Mouse (Mus musculus): ENCODE data around the gene Adprh. TPM values are rescaled to one million over a fixed set of nuclear protein-coding genes. Genes with fewer than 3 reads are reported as not detected.

Gene Adprh
- polyA plus RNA-seq, 1 experiment from 2014 or later = 105 TPM

DNA sequence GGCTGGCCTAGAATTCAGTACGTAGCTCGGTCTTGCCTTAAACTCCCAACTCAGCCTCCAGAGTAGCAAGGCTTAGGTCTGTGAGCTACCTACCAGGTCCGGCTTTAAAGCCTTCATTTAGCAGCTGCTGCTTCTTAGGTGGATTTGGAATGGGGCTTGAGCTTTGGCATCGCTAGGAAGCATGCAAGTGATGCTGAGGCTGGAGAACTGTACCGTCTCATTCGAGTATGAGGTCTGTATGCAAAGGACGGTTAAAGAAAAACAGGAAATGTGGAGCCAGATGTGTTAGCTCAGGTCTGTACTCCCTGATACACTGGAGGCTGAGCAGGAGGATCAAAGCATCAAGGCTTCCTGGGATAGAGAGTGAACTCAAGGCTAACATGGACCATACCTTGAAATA, 9.7 kb upstream of the Adprh start:
- Histone ChIP-seq H3K4me2 (replicated peaks) (no peak overlapping the region), H3K4me1 (no peaks in the 10 kb centered on the region), H3K9ac (no peak overlapping the region), H3K4me3 (replicated peaks) (no peak overlapping the region), H3K27me3 (no peaks in the 10 kb centered on the region), H3K36me3 (no peaks in the 10 kb centered on the region), H3K9me3 (replicated peaks) (no peaks in the 10 kb centered on the region), H3K27ac (replicated peaks) (no peak overlapping the region)
- ATAC-seq (ENCODE audit: insufficient number of reproducible peaks, low FRiP score, low TSS enrichment, low read depth) = no peak
- WGBS = 77% methylated on average over 7 of the region's 7 CpGs

DNA sequence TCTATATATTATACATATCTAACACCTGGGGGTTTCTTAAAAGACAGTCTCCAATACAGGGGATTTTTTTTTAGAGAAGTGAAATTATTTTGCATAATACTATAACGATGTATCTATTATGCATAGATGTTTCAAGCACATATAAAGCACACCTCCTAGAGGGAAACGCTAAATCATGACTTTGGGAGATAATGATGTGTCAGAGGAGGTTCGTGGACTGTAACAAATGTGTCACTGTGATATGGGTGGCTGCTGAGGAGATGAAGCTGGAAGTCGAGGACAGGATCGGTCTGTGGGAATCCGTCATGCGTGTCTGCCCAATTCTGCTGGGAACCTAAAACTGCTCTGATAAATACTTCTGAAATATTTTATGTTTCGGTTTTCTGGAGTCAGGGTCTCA, 9.2 kb upstream of the Adprh start:
- Histone ChIP-seq H3K9ac (no peak overlapping the region), H3K4me1 (no peaks in the 10 kb centered on the region), H3K27ac (replicated peaks) (no peak overlapping the region), H3K27me3 (no peaks in the 10 kb centered on the region), H3K4me3 (replicated peaks) (no peak overlapping the region), H3K9me3 (replicated peaks) (no peaks in the 10 kb centered on the region), H3K4me2 (replicated peaks) (no peak overlapping the region), H3K36me3 (no peaks in the 10 kb centered on the region)
- no peak for ATAC-seq (ENCODE audit: insufficient number of reproducible peaks, low FRiP score, low TSS enrichment, low read depth)
- WGBS = 79% methylated on average over 8 of the region's 8 CpGs

DNA sequence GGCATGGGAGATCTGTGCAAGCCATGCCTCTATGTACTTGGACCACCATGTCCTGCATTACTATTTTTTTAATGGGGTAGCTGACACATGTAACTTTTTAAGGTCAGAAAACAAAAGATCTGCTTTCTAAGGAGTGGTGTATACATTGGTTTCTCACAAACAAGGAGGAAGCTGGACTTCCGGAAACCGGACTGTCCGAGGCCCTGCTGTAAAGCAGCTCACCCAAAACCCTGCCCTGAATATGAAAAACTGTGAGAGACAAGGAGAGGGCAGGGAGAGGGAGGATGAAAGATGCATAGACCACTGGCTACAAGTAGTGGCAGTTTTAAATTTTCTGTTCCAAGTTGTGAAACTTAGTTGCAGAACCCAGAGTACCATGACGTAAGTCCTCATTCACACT, 7.5 kb upstream of the Adprh start:
- Histone ChIP-seq H3K4me2 (replicated peaks) (no peak overlapping the region), H3K27ac (replicated peaks) (no peak overlapping the region), H3K9ac (no peak overlapping the region), H3K4me3 (replicated peaks) (no peak overlapping the region), H3K4me1 (no peaks in the 10 kb centered on the region), H3K27me3 (no peaks in the 10 kb centered on the region), H3K36me3 (no peaks in the 10 kb centered on the region), H3K9me3 (replicated peaks) (no peaks in the 10 kb centered on the region)
- 85% methylated on average over 4 of the region's 4 CpGs for WGBS
- no peak for ATAC-seq (ENCODE audit: insufficient number of reproducible peaks, low FRiP score, low TSS enrichment, low read depth)

DNA sequence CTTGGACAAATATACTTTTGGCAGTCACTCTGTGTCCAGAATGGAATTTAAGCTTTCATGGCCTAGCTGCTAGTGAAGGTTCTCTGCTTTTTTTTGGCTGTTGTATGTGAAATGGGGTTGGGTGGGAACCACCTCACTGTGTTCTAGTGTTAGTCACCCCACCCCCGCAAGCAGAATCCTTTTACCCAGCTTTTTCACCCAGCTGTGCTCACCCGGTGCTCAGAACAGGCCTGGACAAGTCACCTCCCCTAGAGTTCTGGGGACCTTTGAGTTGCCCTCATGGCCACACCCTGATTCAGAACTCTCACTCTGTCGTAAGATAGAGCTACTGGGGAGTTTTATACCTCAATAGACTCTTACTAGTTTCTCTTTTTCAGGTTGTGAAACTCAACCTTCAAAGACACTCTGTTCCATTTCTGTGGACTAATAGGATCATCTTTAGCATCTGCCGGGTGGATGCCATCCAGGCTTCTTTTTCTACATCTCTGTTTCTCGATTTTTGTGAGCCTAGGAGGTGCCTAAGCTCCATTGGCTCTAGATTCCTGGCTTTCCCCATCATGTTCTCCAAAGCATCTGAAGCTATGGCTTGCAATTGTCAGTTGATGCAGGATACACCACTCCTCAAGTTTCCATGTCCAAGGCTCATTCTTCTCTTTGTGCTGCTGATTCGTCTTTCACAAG, 6.2 kb upstream of the Adprh start:
- Histone ChIP-seq H3K4me2 (replicated peaks) (no peak overlapping the region), H3K9me3 (replicated peaks) (no peaks in the 10 kb centered on the region), H3K27me3 (no peaks in the 10 kb centered on the region), H3K9ac (no peak overlapping the region), H3K4me1 (no peaks in the 10 kb centered on the region), H3K4me3 (replicated peaks) (no peak overlapping the region), H3K36me3 (no peaks in the 10 kb centered on the region), H3K27ac (replicated peaks) (no peak overlapping the region)
- 63% methylated on average over 6 of the region's 6 CpGs for WGBS
- no peak; the same call in 1 of the 2 replicates for ATAC-seq (ENCODE audit: insufficient number of reproducible peaks, low FRiP score, low TSS enrichment, low read depth)

DNA sequence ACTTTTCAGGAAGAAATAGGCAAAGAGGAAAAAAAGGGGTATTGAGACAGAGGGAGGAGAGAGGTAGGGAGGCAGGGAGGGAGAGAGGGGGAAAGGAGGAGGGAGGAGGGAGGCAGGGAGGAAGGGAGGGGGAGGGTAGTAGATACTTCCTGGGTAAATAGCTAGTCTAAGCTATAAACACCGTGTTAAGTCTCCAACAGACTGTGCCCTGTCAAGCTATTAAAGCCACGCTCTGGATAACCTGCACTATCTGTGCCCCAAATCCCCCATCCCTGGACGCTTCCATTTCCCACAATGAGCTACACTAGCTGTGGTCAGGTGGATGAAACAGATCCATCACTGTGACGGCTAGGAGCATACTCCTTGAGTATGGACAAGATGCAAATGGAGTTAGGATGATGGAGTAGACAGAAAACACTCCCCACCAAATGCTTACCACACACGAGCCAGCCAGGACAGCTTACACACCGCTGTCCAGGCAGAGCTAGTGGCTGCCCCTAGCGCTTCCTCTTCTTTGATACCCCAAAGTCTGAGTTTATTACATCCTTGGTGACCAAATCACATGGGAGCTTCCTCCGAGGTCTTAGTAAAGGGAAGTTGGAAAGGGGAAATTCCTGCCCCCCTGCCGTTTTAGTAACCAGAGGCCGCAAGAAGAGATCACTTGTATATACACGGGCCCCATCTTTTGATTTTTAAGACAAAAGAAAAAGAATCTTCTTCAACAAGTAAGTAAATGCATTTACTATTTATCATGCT, 4.5 kb upstream of the Adprh start:
- H3K9ac ChIP-seq = no peak overlapping the region
- no peak for ATAC-seq (ENCODE audit: insufficient number of reproducible peaks, low FRiP score, low TSS enrichment, low read depth)
- H3K4me2 ChIP-seq (replicated peaks) = no peak overlapping the region
- no peaks in the 10 kb centered on the region for H3K36me3 ChIP-seq
- 0 out of 2 replicates have a peak, but pooled peaks cover 4% of the 10 kb centered on the region for H3K4me1 ChIP-seq
- no peaks in the 10 kb centered on the region for H3K9me3 ChIP-seq (replicated peaks)
- no peaks in the 10 kb centered on the region for H3K27me3 ChIP-seq
- 58% methylated on average over 11 of the region's 11 CpGs for WGBS
- no peak overlapping the region for H3K27ac ChIP-seq (replicated peaks)
- H3K4me3 ChIP-seq (replicated peaks) = no peak overlapping the region

DNA sequence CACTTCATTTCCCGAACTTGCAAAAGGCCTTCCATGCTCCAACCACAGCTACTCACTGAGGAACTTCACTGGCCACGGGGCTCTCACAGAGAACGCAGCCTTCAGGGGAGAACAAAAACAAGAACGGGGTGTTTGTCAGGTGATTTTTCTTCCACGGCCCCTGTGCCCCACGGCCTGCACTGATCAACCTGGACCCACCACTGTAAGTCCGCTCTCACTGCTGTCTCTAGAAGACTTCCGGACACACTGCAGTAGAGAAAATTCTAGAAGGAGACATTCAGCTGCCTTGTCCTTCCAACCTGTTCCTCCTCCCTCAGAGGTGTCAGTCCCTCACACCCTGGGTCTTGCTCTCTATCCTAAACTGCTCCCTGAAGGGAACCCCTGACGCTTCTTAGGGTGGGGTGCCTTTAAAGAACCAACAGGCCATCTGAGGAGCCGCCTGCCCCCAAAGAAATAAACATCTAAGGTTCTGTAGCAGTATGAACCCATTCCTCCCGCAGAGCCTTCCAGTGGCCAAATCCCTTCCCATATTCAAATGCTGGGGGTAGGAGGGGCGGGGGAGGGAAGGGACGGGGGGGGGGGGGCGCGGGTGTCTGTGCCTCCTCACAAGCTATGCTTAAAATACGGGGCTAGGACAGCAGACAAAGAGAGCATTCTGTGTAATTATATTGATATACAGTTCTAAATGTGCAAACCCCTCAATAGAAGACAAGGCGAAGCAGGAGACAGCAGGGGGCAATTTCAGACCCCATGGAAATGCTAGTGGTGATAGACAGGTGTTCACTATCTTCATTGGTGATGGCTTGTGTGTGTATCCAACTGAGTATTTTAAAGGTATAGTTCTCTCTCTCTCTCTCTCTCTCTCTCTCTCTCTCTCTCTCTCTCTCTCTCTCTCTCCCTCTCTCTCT, 3.3 kb upstream of the Adprh start, which contains the start of gene Cd80:
Gene Cd80 (plus strand): TSS at position 51 of the 908 bp plus-strand sequence.
- H3K4me3 ChIP-seq (replicated peaks) = no peak within 1 kb of the TSS
- WGBS = 68% methylated on average over 17 of the region's 17 CpGs
- no peak within 1 kb of the TSS for H3K9ac ChIP-seq
- H3K27me3 ChIP-seq = no peaks in the 10 kb centered on the region
- no peaks in the 10 kb centered on the region for H3K9me3 ChIP-seq (replicated peaks)
- 0 out of 2 replicates have a peak, but pooled peaks cover under 1% of the 10 kb centered on the region for H3K36me3 ChIP-seq
- H3K4me2 ChIP-seq (replicated peaks) = no peak within 1 kb of the TSS
- peaks cover 15% of the 10 kb centered on the region for H3K4me1 ChIP-seq
- no peak for ATAC-seq (ENCODE audit: insufficient number of reproducible peaks, low FRiP score, low TSS enrichment, low read depth)
- no peak within 1 kb of the TSS for H3K27ac ChIP-seq (replicated peaks)

DNA sequence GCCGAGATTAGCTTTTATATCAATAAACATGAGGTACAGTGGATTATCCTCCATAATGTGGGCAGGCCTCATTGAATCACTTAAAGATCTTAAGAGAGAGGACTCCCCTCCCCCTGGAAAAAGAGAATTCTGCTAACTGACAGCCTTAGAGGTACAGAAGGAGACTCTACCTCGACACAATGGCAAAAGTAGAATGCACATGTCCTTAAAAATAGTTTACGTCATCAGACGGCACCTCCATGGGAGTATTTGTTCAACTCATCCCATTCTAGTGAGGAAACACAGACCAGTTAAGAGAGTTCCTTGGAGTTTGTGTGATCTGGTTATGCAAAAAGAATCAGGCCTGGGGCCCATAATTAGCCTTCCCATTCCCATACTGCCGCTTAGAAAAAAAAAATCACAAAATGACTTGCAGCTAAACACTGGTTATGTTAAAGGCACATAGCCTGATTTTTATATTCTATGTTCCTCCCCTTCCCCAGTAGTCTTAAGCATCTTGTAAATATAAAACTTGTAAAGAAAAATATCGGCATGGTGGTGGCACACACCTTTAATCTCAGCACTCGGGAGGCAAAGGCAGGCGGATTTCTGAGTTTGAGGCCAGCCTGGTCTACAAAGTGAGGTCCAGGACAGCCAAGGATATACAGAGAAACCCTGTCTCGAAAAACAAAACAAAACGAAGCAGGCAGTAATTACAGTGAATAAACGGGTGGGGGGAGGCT, 2.2 kb upstream of the Adprh start:
- H3K9me3 ChIP-seq (replicated peaks) = no peaks in the 10 kb centered on the region
- no peak overlapping the region for H3K9ac ChIP-seq
- H3K27ac ChIP-seq (replicated peaks) = no peak overlapping the region
- H3K4me2 ChIP-seq (replicated peaks) = no peak overlapping the region
- no peak overlapping the region for H3K4me3 ChIP-seq (replicated peaks)
- 65% methylated on average over 11 of the region's 11 CpGs for WGBS
- no peaks in the 10 kb centered on the region for H3K27me3 ChIP-seq
- peaks cover 21% of the 10 kb centered on the region for H3K4me1 ChIP-seq
- 0 out of 2 replicates have a peak, but pooled peaks cover 10% of the 10 kb centered on the region for H3K36me3 ChIP-seq
- ATAC-seq (ENCODE audit: insufficient number of reproducible peaks, low FRiP score, low TSS enrichment, low read depth) = no peak

DNA sequence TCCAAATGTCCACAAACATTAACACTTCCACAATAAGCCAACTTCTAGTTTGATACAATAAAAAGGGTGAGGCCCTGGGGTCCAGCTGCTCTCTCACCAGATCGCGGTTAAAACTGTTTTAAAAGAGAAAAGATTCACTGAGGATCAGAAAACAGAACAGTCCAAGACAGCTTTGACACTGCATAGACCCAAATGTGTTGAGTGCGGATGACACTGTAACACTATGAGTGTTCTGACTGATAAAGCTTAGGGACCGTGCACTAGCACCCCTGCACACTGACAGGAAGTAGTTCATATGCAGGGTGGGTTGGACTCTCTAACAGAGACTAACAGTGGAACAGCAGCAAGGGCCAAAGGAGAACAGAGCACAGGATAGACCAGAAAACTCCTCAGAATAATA, 1.4 kb upstream of the Adprh start:
- Histone ChIP-seq H3K9me3 (replicated peaks) (no peaks in the 10 kb centered on the region), H3K27me3 (no peaks in the 10 kb centered on the region), H3K4me3 (replicated peaks) (no peak overlapping the region), H3K4me1 (peaks cover 23% of the 10 kb centered on the region), H3K4me2 (replicated peaks) (no peak overlapping the region), H3K9ac (no peak overlapping the region), H3K36me3 (0 out of 2 replicates have a peak, but pooled peaks cover 13% of the 10 kb centered on the region), H3K27ac (replicated peaks) (no peak overlapping the region)
- no peak for ATAC-seq (ENCODE audit: insufficient number of reproducible peaks, low FRiP score, low TSS enrichment, low read depth)
- 87% methylated on average over 4 of the region's 4 CpGs for WGBS

DNA sequence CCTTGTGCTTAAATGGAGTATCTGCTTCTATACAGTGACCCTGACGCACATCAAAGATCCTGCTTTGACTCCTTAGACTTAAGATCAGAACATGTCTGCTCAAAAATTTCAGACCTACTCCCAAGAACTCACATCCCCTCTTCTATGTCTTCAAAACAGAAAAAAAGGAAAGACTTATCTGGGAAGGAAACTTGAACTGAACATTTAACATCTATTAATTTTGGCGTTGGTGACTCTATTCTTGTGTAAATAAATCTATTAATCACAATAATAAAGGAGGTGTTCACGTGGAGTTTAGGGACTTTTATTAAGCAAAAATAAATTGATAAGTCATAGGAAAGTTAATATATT, 675 bp upstream of the Adprh start:
- ATAC-seq (ENCODE audit: insufficient number of reproducible peaks, low FRiP score, low TSS enrichment, low read depth) = no peak
- 27% methylated on average over 3 of the region's 3 CpGs for WGBS
- peak overlapping the region; percentile 96 for H3K27ac ChIP-seq (replicated peaks)

DNA sequence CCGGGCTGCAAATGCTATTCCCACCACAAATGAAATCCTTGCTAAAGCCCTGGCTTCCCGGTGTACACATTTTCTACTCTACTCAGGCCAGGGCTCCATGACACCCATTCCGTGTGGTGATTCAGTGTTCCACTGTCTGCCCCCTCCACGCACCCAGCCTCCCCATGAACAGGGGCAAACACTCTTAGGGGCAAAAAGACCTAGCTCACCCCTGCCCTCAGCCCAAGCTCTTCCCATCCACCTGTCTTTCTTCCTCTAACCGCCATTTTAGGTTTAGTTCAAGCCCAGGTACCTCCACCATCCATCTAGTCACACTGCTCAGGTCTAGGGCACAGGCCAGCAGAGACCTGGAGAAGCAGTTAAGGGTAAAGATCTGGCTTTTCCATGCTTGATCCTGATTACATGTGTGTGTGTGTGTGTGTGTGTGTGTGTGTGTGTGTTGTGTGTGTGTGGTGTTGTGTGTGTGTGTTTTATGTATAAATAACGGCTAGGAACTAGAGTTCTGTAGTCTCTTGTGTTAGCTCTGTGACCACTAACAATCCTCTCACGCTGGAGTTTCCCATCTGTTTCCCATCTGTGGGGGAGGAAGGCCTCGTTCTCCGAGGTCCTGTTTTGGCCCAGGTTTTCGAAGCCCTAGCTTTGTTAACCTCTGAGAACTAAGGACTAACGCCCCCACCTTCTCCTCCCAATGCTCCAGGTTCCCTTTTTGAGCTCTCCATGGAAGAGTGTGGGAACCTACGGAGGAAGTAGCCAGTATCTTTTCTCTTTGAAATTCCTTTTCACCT, 890 bp downstream of the Adprh start:
- Histone ChIP-seq H3K27ac (replicated peaks) (peak overlapping the region; percentile 96), H3K4me2 (replicated peaks) (peak overlapping the region; percentile 65), H3K27me3 (no peaks in the 10 kb centered on the region), H3K9ac (peak overlapping the region; percentile 71), H3K4me1 (peaks cover 36% of the 10 kb centered on the region), H3K36me3 (peaks cover 23% of the 10 kb centered on the region), H3K9me3 (replicated peaks) (no peaks in the 10 kb centered on the region), H3K4me3 (replicated peaks) (peak overlapping the region; percentile 75)
- ATAC-seq (ENCODE audit: insufficient number of reproducible peaks, low FRiP score, low TSS enrichment, low read depth) = no peak
- 38% methylated on average over 12 of the region's 12 CpGs for WGBS

More for the DNA sequence above, 675 bp upstream of the Adprh start:
- H3K36me3 ChIP-seq = 0 out of 2 replicates have a peak, but pooled peaks cover 13% of the 10 kb centered on the region
- H3K4me3 ChIP-seq (replicated peaks) = peak overlapping the region; percentile 75
- H3K27me3 ChIP-seq = no peaks in the 10 kb centered on the region
- no peaks in the 10 kb centered on the region for H3K9me3 ChIP-seq (replicated peaks)
- H3K4me1 ChIP-seq = peaks cover 27% of the 10 kb centered on the region
- H3K9ac ChIP-seq = peak overlapping the region; percentile 71
- H3K4me2 ChIP-seq (replicated peaks) = peak overlapping the region; percentile 65

Measured in embryonic facial prominence, embryonic 15.5 days (tissue).